Mouse (Mus musculus): ENCODE results near the gene Krt80. TPM values are rescaled to one million over a fixed set of nuclear protein-coding genes. Genes with fewer than 3 reads are reported as not detected.

Krt80 gene
- total RNA-seq (2015; ENCODE audit: low replicate concordance) (0.42 and 4.7 TPM in 2 replicates), total RNA-seq (2017; ENCODE audit: low replicate concordance) (0.90 and 2.5 TPM in 2 replicates)

GRCm38 (mm10) chr15:101370101-101370911, at the start of gene Krt80:
Gene Krt80 (minus strand): TSS chr15:101370162.
- ATAC-seq (replicated peaks; ENCODE audit: low FRiP score, poor library complexity, severe bottlenecking) = no peak

- ATAC-seq (replicated peaks; ENCODE audit: low FRiP score, poor library complexity, severe bottlenecking) = no peak
These were observed 49.0 kb upstream of the Krt80 start for GRCm38 (mm10) chr15:101418950-101419349.

DNA sequence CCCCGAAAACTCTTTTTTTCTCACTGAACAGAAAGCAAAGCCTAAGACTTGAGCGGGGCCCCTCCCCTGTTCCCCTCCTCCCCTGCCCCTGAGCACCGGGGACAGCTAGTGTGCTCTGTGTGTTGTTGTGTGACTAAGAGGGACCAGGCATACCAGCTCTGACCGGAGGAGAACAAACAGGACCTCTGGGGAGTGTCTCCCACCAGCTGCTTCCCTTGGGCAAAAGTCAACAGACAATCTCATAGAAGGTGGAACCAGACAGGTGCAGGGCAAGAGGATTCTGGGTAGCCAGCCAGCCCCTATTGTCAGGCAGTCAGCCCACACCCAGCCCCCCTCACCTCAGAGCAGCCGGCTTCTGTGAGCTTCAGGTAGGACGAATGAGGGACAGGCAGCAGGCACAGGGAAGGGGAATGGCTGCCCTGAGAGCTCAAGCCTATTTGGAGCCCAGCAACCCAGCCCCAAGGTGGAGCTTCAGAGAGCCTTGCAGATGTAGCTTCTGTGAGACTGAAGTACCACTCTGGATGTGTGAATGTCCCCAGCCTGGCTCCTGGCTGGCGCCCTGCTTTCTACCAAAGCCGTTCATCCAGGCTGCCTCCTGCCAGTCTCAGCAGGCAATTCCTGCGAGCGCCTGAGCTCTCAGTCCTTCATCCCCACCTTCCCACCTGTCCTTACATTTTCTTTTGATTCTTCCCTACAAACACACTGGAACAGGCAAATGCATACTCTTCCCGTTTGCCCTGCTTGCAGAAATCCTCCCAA, 45.0 kb upstream of the Krt80 start:
- no peak for ATAC-seq (replicated peaks; ENCODE audit: low FRiP score, poor library complexity, severe bottlenecking)

DNA sequence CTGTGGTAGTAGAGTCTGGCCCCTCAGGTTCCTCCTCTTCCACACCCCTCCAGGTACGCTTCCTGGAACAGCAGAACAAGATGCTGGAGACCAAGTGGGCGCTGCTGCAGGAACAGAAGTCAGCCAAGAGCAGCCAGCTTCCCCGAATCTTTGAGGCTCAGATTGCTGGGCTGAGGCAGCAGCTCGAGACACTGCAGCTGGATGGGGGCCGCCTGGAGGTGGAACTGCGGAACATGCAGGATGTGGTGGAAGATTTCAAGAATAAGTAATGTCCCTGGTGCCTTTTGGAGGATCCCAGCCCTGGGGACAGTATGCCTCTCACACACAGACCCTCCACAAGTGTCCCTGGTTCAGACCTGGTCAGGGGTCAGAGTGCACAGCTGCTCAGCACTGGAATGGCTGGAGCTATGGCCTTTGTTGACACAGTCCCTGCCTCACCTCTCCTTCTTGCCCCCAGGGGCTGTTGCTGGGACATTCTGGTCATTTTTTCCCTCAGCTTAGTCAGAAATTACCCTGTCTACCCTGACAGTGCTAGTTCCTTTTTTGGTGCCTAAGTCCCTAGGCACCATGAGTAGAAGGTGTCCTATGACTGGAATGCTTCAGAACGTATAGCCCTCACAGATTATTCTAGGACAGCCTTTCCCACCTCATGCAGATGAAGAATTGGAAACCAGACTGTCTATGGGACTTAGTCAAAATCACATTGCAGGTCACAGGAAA, 44.1 kb upstream of the Krt80 start:
- no peak for ATAC-seq (replicated peaks; ENCODE audit: low FRiP score, poor library complexity, severe bottlenecking)

DNA sequence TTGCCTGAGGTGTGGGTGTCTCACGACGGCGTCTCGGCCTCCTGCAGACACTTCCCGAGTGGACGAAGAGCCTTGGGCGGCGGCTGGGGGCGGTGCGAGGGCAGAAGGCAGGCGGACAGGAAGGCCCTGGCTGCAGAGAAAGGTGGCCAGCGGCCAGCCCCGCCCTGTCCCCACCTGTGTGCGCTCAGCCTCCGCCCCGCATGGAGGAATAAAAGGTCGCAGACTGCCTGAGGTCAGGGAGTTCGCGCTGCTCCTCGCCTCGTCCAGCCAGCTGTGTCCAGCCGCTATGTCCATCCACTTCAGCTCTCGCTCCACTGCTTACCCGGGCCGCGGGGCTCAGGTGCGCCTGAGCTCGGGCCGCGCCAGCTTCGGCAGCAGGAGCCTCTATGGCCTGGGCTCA, 42.2 kb upstream of the Krt80 start:
- ATAC-seq (replicated peaks; ENCODE audit: low FRiP score, poor library complexity, severe bottlenecking) = no peak

- ATAC-seq (replicated peaks; ENCODE audit: low FRiP score, poor library complexity, severe bottlenecking) = no peak
These were observed 40.8 kb upstream of the Krt80 start, which contains the start of gene Krt7 for GRCm38 (mm10) chr15:101410775-101411174. Gene Krt7 (plus strand): TSS chr15:101411043.

DNA sequence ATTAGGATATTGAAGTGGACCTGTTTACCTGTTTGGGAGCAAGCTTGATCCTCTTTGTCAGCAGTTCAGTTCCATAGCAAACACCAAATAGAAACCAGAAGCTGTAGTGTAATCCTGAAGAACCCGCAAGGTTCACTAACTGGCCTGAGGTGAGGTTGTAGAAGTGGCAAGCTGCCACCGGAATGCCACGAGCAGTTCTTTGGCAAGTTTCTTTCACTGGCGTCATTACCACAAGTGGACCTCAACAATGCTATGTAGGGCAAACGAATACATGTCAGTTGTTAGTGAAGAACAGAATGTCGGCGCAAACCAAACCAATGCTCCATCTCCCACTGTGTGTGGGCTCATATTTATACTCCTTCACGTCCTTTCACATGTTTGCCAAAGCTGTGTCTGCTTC, 28.3 kb upstream of the Krt80 start:
- ATAC-seq (replicated peaks; ENCODE audit: low FRiP score, poor library complexity, severe bottlenecking) = no peak

DNA sequence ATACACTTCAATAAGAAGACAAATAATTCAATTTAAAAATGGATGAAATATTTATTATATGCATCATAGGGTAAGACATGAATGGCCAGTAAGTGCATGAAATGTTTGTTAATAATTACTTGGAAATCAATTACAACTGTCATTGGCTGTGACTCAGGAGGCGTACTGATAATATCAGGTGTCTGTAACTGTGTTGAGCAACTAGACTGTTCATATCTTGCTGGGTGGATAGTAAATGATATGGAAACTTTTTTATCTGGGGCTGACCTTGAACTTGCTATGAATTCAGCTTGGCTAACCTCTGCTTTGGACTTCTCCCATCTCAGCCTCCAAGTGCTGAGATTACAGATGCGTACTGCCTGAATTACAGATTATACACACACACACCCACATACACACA, 27.7 kb upstream of the Krt80 start:
- ATAC-seq (replicated peaks; ENCODE audit: low FRiP score, poor library complexity, severe bottlenecking) = no peak

DNA sequence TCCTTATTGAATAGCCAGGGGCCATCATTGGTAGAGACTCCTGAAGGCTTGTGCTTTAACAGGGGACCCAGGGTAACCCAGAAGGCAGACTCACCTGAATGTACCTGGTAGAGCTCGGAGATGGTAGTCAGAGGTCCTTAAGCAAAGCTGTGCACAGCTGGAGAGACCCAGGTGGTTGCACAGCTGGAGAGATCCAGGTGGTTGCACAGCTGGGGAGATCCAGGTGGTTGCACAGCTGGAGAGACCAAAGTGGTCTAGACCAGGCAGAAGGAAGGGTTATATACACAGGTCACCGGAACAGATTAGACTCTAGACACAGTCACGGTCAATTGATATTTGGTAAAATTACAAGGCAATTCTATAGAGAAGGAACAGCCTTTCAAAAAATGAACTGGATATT, 27.0 kb upstream of the Krt80 start:
- no peak for ATAC-seq (replicated peaks; ENCODE audit: low FRiP score, poor library complexity, severe bottlenecking)

DNA sequence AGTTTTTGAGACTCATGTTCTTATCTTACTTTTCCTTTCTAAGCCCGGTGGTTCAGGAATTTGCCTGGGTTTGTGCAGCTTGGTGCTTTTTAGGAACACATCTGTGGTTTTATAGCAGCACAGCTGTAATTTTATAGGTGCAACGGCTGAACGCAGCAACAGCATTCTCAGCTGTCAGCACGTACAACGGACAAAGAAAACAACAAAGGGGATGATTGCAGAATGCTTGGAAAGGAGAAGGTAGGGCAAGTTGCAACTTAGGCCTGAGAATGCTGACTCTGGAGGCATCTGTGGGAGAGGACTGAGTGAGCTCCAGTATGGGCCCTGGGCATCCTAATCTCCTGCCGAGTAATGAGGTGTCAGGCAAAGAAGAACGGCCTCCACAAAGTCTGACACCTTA, 26.5 kb upstream of the Krt80 start:
- no peak for ATAC-seq (replicated peaks; ENCODE audit: low FRiP score, poor library complexity, severe bottlenecking)

DNA sequence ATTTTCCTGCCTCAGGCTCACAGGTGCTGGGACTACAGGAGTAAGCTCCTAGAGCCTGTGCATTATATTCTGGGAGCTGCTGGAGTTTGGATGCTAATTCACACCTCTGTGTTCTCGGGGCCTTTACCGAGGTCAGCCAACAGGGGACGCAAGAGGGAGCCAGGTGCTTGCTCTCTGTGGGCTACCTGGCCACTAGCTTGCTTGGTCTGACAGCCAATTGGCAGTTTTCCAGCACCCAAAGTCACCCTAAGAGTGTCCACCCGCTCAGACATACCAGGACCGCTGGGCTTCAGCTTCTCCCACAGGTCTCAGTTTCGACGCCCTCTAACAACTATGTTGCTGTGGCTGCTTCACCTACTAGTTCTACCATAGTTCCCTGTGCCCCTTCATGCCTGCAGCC, 24.9 kb upstream of the Krt80 start:
- no peak for ATAC-seq (replicated peaks; ENCODE audit: low FRiP score, poor library complexity, severe bottlenecking)

DNA sequence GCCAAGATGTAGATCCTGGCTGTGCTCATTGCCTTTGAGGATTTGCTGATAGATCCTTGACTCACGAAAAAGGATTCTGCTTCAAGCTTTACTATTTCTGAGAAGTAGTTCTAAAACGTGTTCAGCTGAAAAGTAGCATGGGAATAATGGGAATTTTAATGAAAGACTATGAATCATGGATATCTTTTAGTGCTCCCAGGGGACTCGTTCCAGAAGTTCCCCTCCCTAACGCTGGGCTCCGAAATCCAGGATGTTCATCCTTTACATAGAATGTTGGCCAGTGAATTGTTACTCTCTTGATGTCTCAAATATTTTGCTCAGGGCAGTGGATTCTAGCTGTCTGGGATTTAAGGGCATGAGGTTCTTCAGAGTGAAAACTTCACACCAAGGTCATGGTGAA, 22.3 kb upstream of the Krt80 start:
- ATAC-seq (replicated peaks; ENCODE audit: low FRiP score, poor library complexity, severe bottlenecking) = no peak

GRCm38 (mm10) chr15:101390203-101390602, 20.2 kb upstream of the Krt80 start:
- no peak for ATAC-seq (replicated peaks; ENCODE audit: low FRiP score, poor library complexity, severe bottlenecking)

GRCm38 (mm10) chr15:101388034-101388541, 18.1 kb upstream of the Krt80 start:
- no peak for ATAC-seq (replicated peaks; ENCODE audit: low FRiP score, poor library complexity, severe bottlenecking)

- no peak for ATAC-seq (replicated peaks; ENCODE audit: low FRiP score, poor library complexity, severe bottlenecking)
These were observed 17.2 kb upstream of the Krt80 start for GRCm38 (mm10) chr15:101387176-101387575.

DNA sequence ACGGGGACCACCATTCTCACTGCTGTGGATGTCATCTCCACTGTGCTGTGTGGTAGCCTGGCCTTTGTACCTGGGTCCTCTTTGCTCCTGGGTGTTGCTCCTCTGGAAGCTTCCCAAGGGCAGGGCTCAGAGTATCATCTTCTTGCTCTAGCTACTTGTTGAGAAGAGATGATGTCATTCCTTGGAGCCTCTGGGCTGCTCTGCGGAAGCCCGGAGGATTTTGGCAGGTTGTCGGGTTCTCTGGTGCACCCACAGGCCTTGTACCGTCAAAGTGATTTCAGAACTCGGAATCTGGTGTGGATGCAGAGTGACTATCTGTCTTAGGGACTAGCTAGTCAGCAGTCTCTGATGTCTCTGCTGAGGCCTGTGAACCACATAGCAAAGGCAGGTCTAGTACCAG, 15.1 kb upstream of the Krt80 start:
- ATAC-seq (replicated peaks; ENCODE audit: low FRiP score, poor library complexity, severe bottlenecking) = no peak

- no peak for ATAC-seq (replicated peaks; ENCODE audit: low FRiP score, poor library complexity, severe bottlenecking)
These were observed 14.6 kb upstream of the Krt80 start for GRCm38 (mm10) chr15:101384610-101385009.

- no peak for ATAC-seq (replicated peaks; ENCODE audit: low FRiP score, poor library complexity, severe bottlenecking)
These were observed 12.8 kb upstream of the Krt80 start for GRCm38 (mm10) chr15:101382811-101383210.

DNA sequence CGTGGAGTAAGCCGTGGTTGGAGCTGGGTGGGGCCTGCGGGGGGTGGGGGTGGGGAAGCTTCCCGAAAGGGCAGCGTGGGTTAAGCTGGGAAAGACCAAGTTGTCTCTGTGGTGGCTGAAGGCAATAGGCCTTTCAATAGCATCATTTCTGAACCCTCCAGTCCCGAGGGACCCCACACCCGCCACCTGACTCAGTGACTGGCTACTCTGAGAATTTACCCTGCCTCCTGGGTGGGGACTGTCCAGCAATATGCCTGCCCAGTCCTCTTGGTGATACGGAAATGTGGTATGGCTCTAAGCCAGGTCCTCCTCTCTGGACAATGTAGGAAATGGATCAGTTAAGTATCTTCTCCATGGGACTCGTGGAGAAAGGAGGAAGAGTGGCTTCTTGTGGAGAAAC, 11.8 kb upstream of the Krt80 start:
- ATAC-seq (replicated peaks; ENCODE audit: low FRiP score, poor library complexity, severe bottlenecking) = no peak

- ATAC-seq (replicated peaks; ENCODE audit: low FRiP score, poor library complexity, severe bottlenecking) = no peak
These were observed 8.7 kb upstream of the Krt80 start for GRCm38 (mm10) chr15:101378646-101379045.
